Mouse (Mus musculus): ENCODE data around the gene Acsl6. TPM values are rescaled to one million over a fixed set of nuclear protein-coding genes. Genes with fewer than 3 reads are reported as not detected.

The Acsl6 gene
- polyA plus RNA-seq, 1 experiment from 2014 or later, result 22.4 TPM

GRCm38 (mm10) chr11:54353121-54353576, 49.6 kb downstream of the Acsl6 start:
- Histone ChIP-seq H3K27me3 (ENCODE audit: control insufficient read depth, insufficient read depth, low read length) (no peaks in the 10 kb centered on the region), H3K4me3 (ENCODE audit: low read depth, low read length) (no peak overlapping the region), H3K27ac (ENCODE audit: low read depth, low read length) (peak overlapping the region; percentile 91), H3K4me2 (peak overlapping the region; percentile 6; the same call in 1 of the 2 replicates), H3K9me3 (ENCODE audit: control insufficient read depth, low read length) (no peaks in the 10 kb centered on the region; the same call in 1 of the 2 replicates), H3K9ac (ENCODE audit: low read length) (peak overlapping the region; percentile 60), H3K4me1 (ENCODE audit: control insufficient read depth, insufficient read depth, low read length) (peaks cover 14% of the 10 kb centered on the region), H3K36me3 (ENCODE audit: control insufficient read depth, insufficient read depth, low read length) (no peaks in the 10 kb centered on the region)
- ATAC-seq (ENCODE audit: low FRiP score) (peak; percentile 79), DNase-seq (ENCODE audit: low spot score, missing footprints) (peak; percentile 91)
- 12% methylated on average over 8 of the region's 8 CpGs for WGBS

GRCm38 (mm10) chr11:54354595-54355563, 51.3 kb downstream of the Acsl6 start:
- no peak overlapping the region for H3K4me3 ChIP-seq (ENCODE audit: low read depth, low read length)
- no peaks in the 10 kb centered on the region for H3K36me3 ChIP-seq (ENCODE audit: control insufficient read depth, insufficient read depth, low read length)
- 49% methylated on average over 15 of the region's 15 CpGs for WGBS
- peak; percentile 91 for DNase-seq (ENCODE audit: low spot score, missing footprints)
- no peak overlapping the region for H3K9ac ChIP-seq (ENCODE audit: low read length)
- no peaks in the 10 kb centered on the region for H3K27me3 ChIP-seq (ENCODE audit: control insufficient read depth, insufficient read depth, low read length)
- no peak overlapping the region for H3K27ac ChIP-seq (ENCODE audit: low read depth, low read length)
- H3K9me3 ChIP-seq (ENCODE audit: control insufficient read depth, low read length), result no peaks in the 10 kb centered on the region; the same call in 1 of the 2 replicates
- no peak overlapping the region for H3K4me2 ChIP-seq
- peak; percentile 73 for ATAC-seq (ENCODE audit: low FRiP score)
- peaks cover 14% of the 10 kb centered on the region for H3K4me1 ChIP-seq (ENCODE audit: control insufficient read depth, insufficient read depth, low read length)

- Histone ChIP-seq H3K9me3 (ENCODE audit: control insufficient read depth, low read length) (no peaks in the 10 kb centered on the region; the same call in 1 of the 2 replicates), H3K27ac (ENCODE audit: low read depth, low read length) (no peak overlapping the region), H3K9ac (ENCODE audit: low read length) (no peak overlapping the region)
These were observed 52.0 kb downstream of the Acsl6 start for GRCm38 (mm10) chr11:54355564-54355955.

GRCm38 (mm10) chr11:54356676-54357075, 53.1 kb downstream of the Acsl6 start:
- H3K27me3 ChIP-seq (ENCODE audit: control insufficient read depth, insufficient read depth, low read length), result no peaks in the 10 kb centered on the region
- H3K4me2 ChIP-seq, result no peak overlapping the region
- H3K9ac ChIP-seq (ENCODE audit: low read length), result no peak overlapping the region
- WGBS, result 64% methylated on average over 4 of the region's 4 CpGs
- peaks cover 14% of the 10 kb centered on the region for H3K4me1 ChIP-seq (ENCODE audit: control insufficient read depth, insufficient read depth, low read length)
- H3K36me3 ChIP-seq (ENCODE audit: control insufficient read depth, insufficient read depth, low read length), result no peaks in the 10 kb centered on the region
- no peak for ATAC-seq (ENCODE audit: low FRiP score)
- no peak overlapping the region for H3K27ac ChIP-seq (ENCODE audit: low read depth, low read length)
- no peaks in the 10 kb centered on the region; the same call in 1 of the 2 replicates for H3K9me3 ChIP-seq (ENCODE audit: control insufficient read depth, low read length)
- DNase-seq (ENCODE audit: low spot score, missing footprints), result no peak
- no peak overlapping the region for H3K4me3 ChIP-seq (ENCODE audit: low read depth, low read length)

More at GRCm38 (mm10) chr11:54355564-54355955, 52.0 kb downstream of the Acsl6 start:
- H3K4me1 ChIP-seq (ENCODE audit: control insufficient read depth, insufficient read depth, low read length), result peaks cover 14% of the 10 kb centered on the region
- DNase-seq (ENCODE audit: low spot score, missing footprints), result no peak
- no peaks in the 10 kb centered on the region for H3K36me3 ChIP-seq (ENCODE audit: control insufficient read depth, insufficient read depth, low read length)
- no peaks in the 10 kb centered on the region for H3K27me3 ChIP-seq (ENCODE audit: control insufficient read depth, insufficient read depth, low read length)
- whole genome bisulfite sequencing, result 76% methylated on average over 7 of the region's 7 CpGs
- H3K4me2 ChIP-seq, result no peak overlapping the region
- ATAC-seq (ENCODE audit: low FRiP score), result no peak
- no peak overlapping the region for H3K4me3 ChIP-seq (ENCODE audit: low read depth, low read length)

- H3K4me1 ChIP-seq (ENCODE audit: control insufficient read depth, insufficient read depth, low read length), result no peaks in the 10 kb centered on the region
- ATAC-seq (ENCODE audit: low FRiP score) (no peak), DNase-seq (ENCODE audit: low spot score, missing footprints) (no peak)
- H3K9me3 ChIP-seq (ENCODE audit: control insufficient read depth, low read length), result no peaks in the 10 kb centered on the region
- no peaks in the 10 kb centered on the region for H3K27me3 ChIP-seq (ENCODE audit: control insufficient read depth, insufficient read depth, low read length)
- H3K36me3 ChIP-seq (ENCODE audit: control insufficient read depth, insufficient read depth, low read length), result no peaks in the 10 kb centered on the region
- no peak overlapping the region for H3K9ac ChIP-seq (ENCODE audit: low read length)
- no peak overlapping the region for H3K4me3 ChIP-seq (ENCODE audit: low read depth, low read length)
- no peak overlapping the region for H3K4me2 ChIP-seq
- no peak overlapping the region for H3K27ac ChIP-seq (ENCODE audit: low read depth, low read length)
These were observed 69.0 kb downstream of the Acsl6 start for GRCm38 (mm10) chr11:54372553-54372952.

- Histone ChIP-seq H3K27ac (ENCODE audit: low read depth, low read length) (no peak overlapping the region), H3K9me3 (ENCODE audit: control insufficient read depth, low read length) (no peaks in the 10 kb centered on the region), H3K9ac (ENCODE audit: low read length) (no peak overlapping the region), H3K4me2 (no peak overlapping the region), H3K4me1 (ENCODE audit: control insufficient read depth, insufficient read depth, low read length) (no peaks in the 10 kb centered on the region), H3K4me3 (ENCODE audit: low read depth, low read length) (no peak overlapping the region), H3K36me3 (ENCODE audit: control insufficient read depth, insufficient read depth, low read length) (no peaks in the 10 kb centered on the region), H3K27me3 (ENCODE audit: control insufficient read depth, insufficient read depth, low read length) (no peaks in the 10 kb centered on the region)
- DNase-seq (ENCODE audit: low spot score, missing footprints), result no peak
- WGBS, result 79% methylated on average over 8 of the region's 8 CpGs
- no peak for ATAC-seq (ENCODE audit: low FRiP score)
These were observed 86.8 kb downstream of the Acsl6 start for GRCm38 (mm10) chr11:54390386-54390785.

- no peak for ATAC-seq (ENCODE audit: low FRiP score)
- no peak overlapping the region for H3K9ac ChIP-seq (ENCODE audit: low read length)
- H3K27me3 ChIP-seq (ENCODE audit: control insufficient read depth, insufficient read depth, low read length), result no peaks in the 10 kb centered on the region
- 87% methylated on average over 4 of the region's 4 CpGs for WGBS
- no peaks in the 10 kb centered on the region for H3K36me3 ChIP-seq (ENCODE audit: control insufficient read depth, insufficient read depth, low read length)
- H3K4me3 ChIP-seq (ENCODE audit: low read depth, low read length), result no peak overlapping the region
- H3K9me3 ChIP-seq (ENCODE audit: control insufficient read depth, low read length), result no peaks in the 10 kb centered on the region
- no peak overlapping the region for H3K27ac ChIP-seq (ENCODE audit: low read depth, low read length)
- H3K4me1 ChIP-seq (ENCODE audit: control insufficient read depth, insufficient read depth, low read length), result no peaks in the 10 kb centered on the region
- H3K4me2 ChIP-seq, result no peak overlapping the region
- DNase-seq (ENCODE audit: low spot score, missing footprints), result no peak
These were observed 87.7 kb downstream of the Acsl6 start for GRCm38 (mm10) chr11:54391326-54391725.

- Histone ChIP-seq H3K4me1 (ENCODE audit: control insufficient read depth, insufficient read depth, low read length) (no peaks in the 10 kb centered on the region), H3K36me3 (ENCODE audit: control insufficient read depth, insufficient read depth, low read length) (no peaks in the 10 kb centered on the region), H3K27me3 (ENCODE audit: control insufficient read depth, insufficient read depth, low read length) (no peaks in the 10 kb centered on the region), H3K4me2 (no peak overlapping the region), H3K9ac (ENCODE audit: low read length) (no peak overlapping the region), H3K4me3 (ENCODE audit: low read depth, low read length) (no peak overlapping the region), H3K27ac (ENCODE audit: low read depth, low read length) (no peak overlapping the region), H3K9me3 (ENCODE audit: control insufficient read depth, low read length) (no peaks in the 10 kb centered on the region)
- WGBS, result 81% methylated on average over 1 of the region's 1 CpGs
- ATAC-seq (ENCODE audit: low FRiP score), result no peak
- DNase-seq (ENCODE audit: low spot score, missing footprints), result no peak
These were observed 93.1 kb downstream of the Acsl6 start for GRCm38 (mm10) chr11:54396686-54397085.

- ATAC-seq (ENCODE audit: low FRiP score) (no peak), DNase-seq (ENCODE audit: low spot score, missing footprints) (no peak)
- Histone ChIP-seq H3K9ac (ENCODE audit: low read length) (no peak overlapping the region), H3K9me3 (ENCODE audit: control insufficient read depth, low read length) (no peaks in the 10 kb centered on the region), H3K4me2 (no peak overlapping the region), H3K4me3 (ENCODE audit: low read depth, low read length) (no peak overlapping the region), H3K27ac (ENCODE audit: low read depth, low read length) (no peak overlapping the region), H3K27me3 (ENCODE audit: control insufficient read depth, insufficient read depth, low read length) (no peaks in the 10 kb centered on the region), H3K4me1 (ENCODE audit: control insufficient read depth, insufficient read depth, low read length) (no peaks in the 10 kb centered on the region), H3K36me3 (ENCODE audit: control insufficient read depth, insufficient read depth, low read length) (no peaks in the 10 kb centered on the region)
- 87% methylated on average over 4 of the region's 4 CpGs for WGBS
These were observed 94.5 kb downstream of the Acsl6 start for GRCm38 (mm10) chr11:54398058-54398457.
